Mouse (Mus musculus) small intestine, adult 10 weeks (tissue): ENCODE measurements around the gene Kncn. TPM values are rescaled to one million over a fixed set of nuclear protein-coding genes. Genes with fewer than 3 reads are reported as not detected.

Experiments used
- polyA plus RNA-seq: library from polyadenylated mRNA; stranded (reverse); fragments of 350-450 nt; fragmentation: Illumina TruSeq; extraction: RNeasy Lipid Tissue Mini Kit (QIAGEN cat#74804); gene quantifications from one replicate; pipeline ENCODE4 v1.2.3, GENCODE M21; 2014; ENCODE audit warnings: low replicate concordance

Gene Kncn
- not detected for polyA plus RNA-seq

DNA sequence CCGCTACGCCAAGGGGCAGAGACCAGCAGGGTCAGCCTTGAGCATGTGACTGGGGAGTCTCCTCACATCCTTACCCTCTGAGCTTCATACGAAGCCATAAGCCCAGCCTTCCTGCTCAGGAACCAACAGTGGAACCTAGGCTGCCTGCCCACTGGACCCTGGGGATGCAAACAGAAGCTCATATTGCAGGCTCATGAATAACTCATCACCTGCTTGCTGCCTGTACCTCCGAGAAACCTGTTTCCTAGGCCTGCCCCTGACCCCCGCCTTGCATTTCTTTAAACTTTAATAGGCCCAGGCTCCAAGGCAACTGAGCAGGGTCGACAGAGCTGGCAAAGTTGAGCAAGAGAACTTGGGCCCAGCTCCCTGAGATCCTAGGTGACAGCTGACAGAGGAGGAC lies at the start of gene Kncn:
Gene Kncn, plus strand, starts transcription at position 379 of the 400 bp plus-strand sequence.

GRCm38 (mm10) chr4:115838696-115839641 lies 45.2 kb upstream of the Kncn start, which contains the start of gene Mknk1:
Gene Mknk1 (plus strand): TSS chr4:115839198.

DNA sequence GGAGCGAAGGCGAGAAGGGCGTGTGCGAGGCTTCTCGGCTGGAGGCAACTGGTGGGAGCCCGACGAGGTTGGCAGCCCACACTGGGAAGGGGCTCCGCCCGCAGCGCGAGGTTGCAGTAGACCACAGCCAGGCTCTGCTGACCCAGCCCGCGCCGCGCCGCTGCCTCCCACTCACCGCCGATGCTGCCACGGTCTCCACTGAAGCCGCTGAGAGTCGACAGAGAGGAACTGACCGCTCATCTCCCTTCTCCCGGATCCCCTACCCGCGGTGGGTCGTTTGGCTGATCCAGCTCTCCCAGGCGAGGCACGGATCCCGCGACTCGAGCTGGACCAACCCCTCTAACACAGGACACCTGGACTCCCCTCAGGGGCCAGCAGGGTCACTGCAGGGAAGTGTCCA lies 6.4 kb downstream of the Kncn start, which contains the start of gene 6430628N08Rik:
Gene 6430628N08Rik, plus strand, starts transcription at position 113 of the 400 bp plus-strand sequence.

Other genes with a start within 250 kb of the Kncn start
- gene Cyp4b1, start 236.7 kb upstream of the Kncn start, polyA plus RNA-seq, result 99.5 TPM
- 103 TPM for gene Efcab14, start 146.7 kb upstream of the Kncn start, polyA plus RNA-seq
- gene Tex38, start 103.4 kb upstream of the Kncn start, polyA plus RNA-seq, result not detected
- gene Atpaf1, start 99.6 kb upstream of the Kncn start, polyA plus RNA-seq, result 166 TPM
- 25.4 TPM for gene Mob3c, start 56.3 kb upstream of the Kncn start, polyA plus RNA-seq
- 10.1 TPM for gene Mknk1, start 45.2 kb upstream of the Kncn start, polyA plus RNA-seq
- gene 6430628N08Rik, start 6.3 kb downstream of the Kncn start, polyA plus RNA-seq, result not detected
- gene Dmbx1, start 55.5 kb downstream of the Kncn start, polyA plus RNA-seq, result not detected
- 27.4 TPM for gene Faah, start 133.5 kb downstream of the Kncn start, polyA plus RNA-seq
- 10.1 TPM for gene Nsun4, start 169.5 kb downstream of the Kncn start, polyA plus RNA-seq
- 172 TPM for gene Uqcrh, start 190.7 kb downstream of the Kncn start, polyA plus RNA-seq
- 2.3 TPM for gene Lrrc41, start 190.9 kb downstream of the Kncn start, polyA plus RNA-seq
- 3.6 TPM for gene Rad54l, start 239.3 kb downstream of the Kncn start, polyA plus RNA-seq
- gene Pomgnt1, start 239.4 kb downstream of the Kncn start, polyA plus RNA-seq, result 3.3 TPM